Mouse (Mus musculus): ENCODE results near the gene Kbtbd6. TPM values are rescaled to one million over a fixed set of nuclear protein-coding genes. Genes with fewer than 3 reads are reported as not detected.
"Not testable (repeated sequence)": the region's sequence is repeated elsewhere in the genome, so short reads cannot be mapped to it uniquely, and the experiment has no call there.

Gene Kbtbd6
- polyA plus RNA-seq, 1 experiment from 2014 or later: 4.5 TPM

- no peak overlapping the region for H3K4me3 ChIP-seq
- no peak overlapping the region for H3K9ac ChIP-seq
- H3K36me3 ChIP-seq: no peaks in the 10 kb centered on the region
- H3K4me1 ChIP-seq: peaks cover 12% of the 10 kb centered on the region
- 0 out of 2 replicates have a peak, but pooled peaks cover 3% of the 10 kb centered on the region for H3K9me3 ChIP-seq (replicated peaks)
- peak; percentile 51 for ATAC-seq (ENCODE audit: low FRiP score)
- H3K27me3 ChIP-seq: no peaks in the 10 kb centered on the region
- WGBS: 81% methylated on average over 9 of the region's 9 CpGs
- H3K27ac ChIP-seq: no peak overlapping the region; the same call in 1 of the 2 replicates
- H3K4me2 ChIP-seq (replicated peaks): peak overlapping the region; percentile 43
Measured at GRCm38 (mm10) chr14:79444601-79445000, 7.0 kb upstream of the Kbtbd6 start.

DNA sequence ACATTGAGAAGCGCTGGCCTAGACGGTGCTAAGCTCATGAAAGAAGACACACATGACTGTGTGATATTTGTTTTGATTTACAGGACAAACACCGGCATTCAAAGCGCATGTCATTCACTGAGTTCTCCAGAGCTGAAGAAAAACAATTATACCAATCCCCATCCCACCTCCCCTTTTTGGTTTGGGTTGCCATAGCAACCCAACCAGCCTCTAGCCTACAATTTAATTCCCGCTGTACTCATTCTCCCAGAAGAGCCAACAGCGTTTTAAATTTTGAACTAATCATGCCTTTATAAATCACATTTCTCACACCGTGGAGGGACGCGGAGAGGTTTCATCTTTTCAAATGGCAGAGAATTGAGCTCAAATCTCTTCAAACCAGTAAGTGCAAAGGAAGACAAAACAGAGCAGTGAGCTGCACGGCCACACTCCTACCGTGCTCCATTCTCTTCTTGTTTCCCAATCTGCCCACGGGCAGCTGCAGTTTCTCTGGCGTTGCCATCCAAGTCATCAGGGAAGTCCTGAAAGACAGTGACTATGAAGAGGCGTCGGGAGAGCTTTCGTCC lies 6.5 kb upstream of the Kbtbd6 start:
- no peak overlapping the region for H3K9ac ChIP-seq
- peak overlapping the region; percentile 43 for H3K4me2 ChIP-seq (replicated peaks)
- H3K27me3 ChIP-seq: no peaks in the 10 kb centered on the region
- WGBS: 34% methylated on average over 16 of the region's 16 CpGs
- no peaks in the 10 kb centered on the region for H3K36me3 ChIP-seq
- H3K27ac ChIP-seq: peak overlapping the region; percentile 73
- H3K4me1 ChIP-seq: peaks cover 12% of the 10 kb centered on the region
- peak; percentile 89 for ATAC-seq (ENCODE audit: low FRiP score)
- H3K9me3 ChIP-seq (replicated peaks): no peaks in the 10 kb centered on the region
- peak overlapping the region; percentile 16 for H3K4me3 ChIP-seq

- H3K9me3 ChIP-seq (replicated peaks); H3K27ac ChIP-seq; H3K9ac ChIP-seq; H3K4me3 ChIP-seq; H3K4me1 ChIP-seq; H3K4me2 ChIP-seq (replicated peaks); ATAC-seq (ENCODE audit: low FRiP score); H3K27me3 ChIP-seq; H3K36me3 ChIP-seq: not testable (repeated sequence)
- WGBS: 95% methylated on average over 7 of the region's 10 CpGs
Measured at GRCm38 (mm10) chr14:79452591-79452934, 928 bp downstream of the Kbtbd6 start.

- Histone ChIP-seq H3K27ac (no peak overlapping the region), H3K9me3 (replicated peaks) (no peaks in the 10 kb centered on the region), H3K4me2 (replicated peaks) (no peak overlapping the region), H3K36me3 (peaks cover 36% of the 10 kb centered on the region), H3K4me1 (no peaks in the 10 kb centered on the region), H3K4me3 (no peak overlapping the region), H3K27me3 (no peaks in the 10 kb centered on the region), H3K9ac (no peak overlapping the region)
- ATAC-seq (ENCODE audit: low FRiP score): no peak
- 88% methylated on average over 1 of the region's 1 CpGs for WGBS
Measured at GRCm38 (mm10) chr14:79460401-79460800, 8.8 kb downstream of the Kbtbd6 start.

DNA sequence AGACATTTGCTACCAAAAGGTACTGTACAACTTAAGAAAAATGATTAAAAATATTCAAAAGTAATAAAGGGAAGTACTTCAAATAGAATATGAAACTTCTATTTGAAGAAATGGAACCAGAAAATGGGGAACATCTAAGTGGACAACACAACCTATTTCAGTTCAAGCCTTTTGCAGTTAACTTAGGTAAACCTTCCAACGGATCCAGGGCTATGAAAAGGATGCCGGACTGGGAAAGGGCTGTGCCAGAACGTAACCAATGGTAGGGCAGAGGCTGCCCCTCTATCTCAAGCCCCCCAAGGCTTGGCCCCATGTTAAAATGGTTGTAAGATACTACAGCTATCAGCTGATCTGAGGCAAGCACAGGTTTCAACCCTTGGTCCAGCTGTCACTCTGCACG lies 9.4 kb downstream of the Kbtbd6 start:
- 93% methylated on average over 4 of the region's 4 CpGs for WGBS
- H3K27me3 ChIP-seq: no peaks in the 10 kb centered on the region
- H3K9ac ChIP-seq: no peak overlapping the region
- no peak overlapping the region for H3K4me3 ChIP-seq
- no peaks in the 10 kb centered on the region for H3K4me1 ChIP-seq
- no peak for ATAC-seq (ENCODE audit: low FRiP score)
- H3K9me3 ChIP-seq (replicated peaks): no peaks in the 10 kb centered on the region
- H3K27ac ChIP-seq: no peak overlapping the region
- H3K36me3 ChIP-seq: peaks cover 42% of the 10 kb centered on the region
- H3K4me2 ChIP-seq (replicated peaks): no peak overlapping the region

GRCm38 (mm10) chr14:79465623-79466022 lies 14.0 kb downstream of the Kbtbd6 start:
- Histone ChIP-seq H3K27me3 (no peaks in the 10 kb centered on the region), H3K36me3 (peaks cover 75% of the 10 kb centered on the region), H3K9ac (no peak overlapping the region), H3K27ac (no peak overlapping the region), H3K4me2 (replicated peaks) (no peak overlapping the region), H3K4me3 (no peak overlapping the region), H3K9me3 (replicated peaks) (no peaks in the 10 kb centered on the region), H3K4me1 (no peaks in the 10 kb centered on the region)
- no peak for ATAC-seq (ENCODE audit: low FRiP score)
- 91% methylated on average over 1 of the region's 1 CpGs for WGBS

DNA sequence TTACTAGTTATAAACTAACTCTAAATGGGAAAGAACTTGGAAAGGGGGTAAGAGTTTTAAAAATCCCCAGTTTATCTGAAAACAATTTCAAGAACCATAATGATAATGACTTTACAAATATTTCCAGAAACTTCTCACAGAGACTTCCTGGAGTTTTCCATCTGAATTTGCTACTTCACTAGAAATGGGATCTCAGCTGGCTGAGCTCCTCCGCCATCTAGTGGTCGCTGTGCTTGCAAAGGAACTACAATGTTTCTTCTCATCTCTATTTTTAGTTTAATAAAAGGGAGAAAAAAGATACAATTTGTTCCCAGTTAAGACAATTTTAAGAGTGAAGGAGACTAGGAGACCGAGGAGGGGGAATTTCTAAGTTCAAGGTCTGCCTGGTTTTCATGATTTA lies 16.0 kb downstream of the Kbtbd6 start:
- no peak overlapping the region for H3K27ac ChIP-seq
- 28% methylated on average over 3 of the region's 3 CpGs for WGBS

DNA sequence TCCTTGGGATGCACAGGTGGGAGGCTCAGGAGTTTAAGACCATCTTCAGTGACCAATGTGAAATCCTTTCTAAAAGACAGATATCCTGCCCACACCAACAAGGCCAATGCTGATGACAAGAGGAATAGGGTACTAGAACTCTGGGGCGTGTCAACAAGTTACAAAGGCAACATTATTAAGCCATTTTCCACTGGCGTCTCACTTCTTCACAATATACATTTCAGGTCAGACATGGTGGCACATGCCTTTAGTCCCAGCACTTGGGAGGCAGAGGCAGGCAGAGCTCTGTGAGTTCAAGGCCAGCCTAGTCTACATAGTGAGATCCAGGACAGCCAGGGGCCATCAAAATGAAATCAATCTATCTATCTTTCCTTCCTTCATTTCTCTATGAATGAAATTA lies 21.7 kb downstream of the Kbtbd6 start:
- H3K9ac ChIP-seq: no peak overlapping the region
- no peaks in the 10 kb centered on the region for H3K27me3 ChIP-seq
- H3K36me3 ChIP-seq: peaks cover 79% of the 10 kb centered on the region
- ATAC-seq (ENCODE audit: low FRiP score): no peak
- no peaks in the 10 kb centered on the region for H3K4me1 ChIP-seq
- no peak overlapping the region for H3K4me2 ChIP-seq (replicated peaks)
- no peaks in the 10 kb centered on the region for H3K9me3 ChIP-seq (replicated peaks)
- WGBS: 91% methylated on average over 2 of the region's 2 CpGs
- H3K4me3 ChIP-seq: no peak overlapping the region
- H3K27ac ChIP-seq: no peak overlapping the region

More for the DNA sequence above, 16.0 kb downstream of the Kbtbd6 start:
- Histone ChIP-seq H3K4me2 (replicated peaks) (no peak overlapping the region), H3K4me1 (no peaks in the 10 kb centered on the region), H3K4me3 (no peak overlapping the region), H3K9me3 (replicated peaks) (no peaks in the 10 kb centered on the region), H3K9ac (no peak overlapping the region), H3K36me3 (peaks cover 78% of the 10 kb centered on the region), H3K27me3 (no peaks in the 10 kb centered on the region)
- no peak for ATAC-seq (ENCODE audit: low FRiP score)

DNA sequence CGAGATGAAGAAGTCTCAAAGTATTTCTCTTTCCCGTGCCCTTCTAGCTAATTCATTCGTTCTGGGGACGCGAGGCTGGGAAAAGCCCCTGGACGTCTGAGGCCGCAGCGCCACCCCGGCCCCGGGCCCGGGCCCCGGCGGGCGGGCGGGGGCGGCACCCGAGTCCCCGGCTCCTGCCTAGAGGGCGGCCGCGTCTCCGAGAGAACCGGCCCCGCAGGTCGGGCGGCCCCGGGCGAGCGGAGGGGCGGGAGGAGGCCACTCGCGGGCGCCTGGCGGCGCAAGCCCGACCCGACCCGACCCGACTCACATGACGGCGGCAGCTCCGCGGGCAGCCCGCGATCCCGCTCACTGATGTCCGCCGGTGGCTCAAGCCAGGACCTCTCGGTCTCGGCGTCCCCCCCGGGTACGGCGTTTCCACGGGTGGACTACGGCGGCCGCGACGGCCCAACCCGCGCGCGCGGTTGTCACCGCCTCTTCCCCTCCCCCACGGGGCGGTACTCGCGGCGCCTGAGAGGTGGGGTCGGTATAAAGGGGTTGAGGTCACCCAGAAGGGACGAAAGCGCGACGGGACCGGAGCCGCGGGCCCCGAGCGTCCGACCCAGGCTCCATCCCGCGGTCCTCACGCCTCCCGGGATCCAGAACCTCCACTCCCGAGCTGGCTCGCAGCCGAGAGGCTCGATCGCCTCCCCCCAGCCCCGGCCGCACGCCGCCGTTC lies 29.1 kb downstream of the Kbtbd6 start, which contains the start of gene Elf1:
Gene Elf1 (plus strand): TSS at position 571 of the 715 bp plus-strand sequence.
- WGBS: under 1% methylated on average over 94 of the region's 96 CpGs
- Histone ChIP-seq H3K4me2 (replicated peaks) (peak within 1 kb of the TSS; percentile 63), H3K27ac (peak within 1 kb of the TSS; percentile 100), H3K9ac (peak within 1 kb of the TSS; percentile 93), H3K27me3 (no peaks in the 10 kb centered on the region), H3K4me3 (peak within 1 kb of the TSS; percentile 94), H3K36me3 (peaks cover 20% of the 10 kb centered on the region), H3K9me3 (replicated peaks) (no peaks in the 10 kb centered on the region), H3K4me1 (peaks cover 23% of the 10 kb centered on the region)
- ATAC-seq (ENCODE audit: low FRiP score): peak; percentile 86

DNA sequence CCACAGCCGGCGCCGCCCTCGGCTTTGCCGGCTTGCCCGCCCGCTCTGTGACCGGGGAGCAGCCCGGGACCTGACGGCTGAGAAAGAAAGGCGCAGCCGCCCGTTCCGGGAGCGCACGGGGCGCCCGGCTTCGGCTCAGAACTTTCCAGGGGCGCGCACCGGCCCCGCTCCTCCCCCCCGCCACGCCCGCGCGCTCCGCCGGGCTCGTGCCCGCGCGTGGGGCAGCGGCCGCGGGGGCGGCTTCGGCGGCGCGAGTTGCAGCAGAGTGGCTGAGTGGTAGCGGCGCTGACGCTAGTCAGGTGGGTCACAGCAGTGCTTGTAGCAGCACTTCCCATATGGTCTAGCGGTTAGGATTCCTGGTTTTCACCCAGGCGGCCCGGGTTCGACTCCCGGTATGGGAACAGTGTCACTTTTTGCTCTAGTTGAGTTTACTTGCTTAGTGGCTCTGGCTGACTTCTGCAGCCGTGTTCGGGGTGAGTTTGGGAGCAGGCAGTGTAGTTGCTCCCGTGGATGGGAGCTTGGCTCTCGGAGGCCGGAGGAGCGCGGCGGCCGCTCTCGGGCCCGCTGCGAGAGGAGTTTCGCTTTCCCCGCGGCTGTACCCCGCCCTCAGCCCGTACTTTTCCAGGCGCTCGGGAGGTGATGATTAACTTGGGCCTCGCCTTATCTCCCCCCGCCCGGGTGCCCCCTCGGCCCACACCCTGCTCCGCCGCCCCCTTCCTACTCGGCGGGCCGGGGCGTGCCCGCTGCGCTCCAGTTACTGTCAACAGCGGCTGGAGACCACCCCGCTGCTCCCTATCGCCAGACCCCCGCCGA lies 29.9 kb downstream of the Kbtbd6 start, which contains the start of gene Wbp4:
Gene Wbp4 (minus strand): TSS at position 182 of the 813 bp plus-strand sequence.
- 1% methylated on average over 77 of the region's 86 CpGs for WGBS
- Histone ChIP-seq H3K4me3 (peak within 1 kb of the TSS; percentile 94), H3K9me3 (replicated peaks) (no peaks in the 10 kb centered on the region), H3K9ac (peak within 1 kb of the TSS; percentile 93), H3K4me1 (peaks cover 25% of the 10 kb centered on the region), H3K27me3 (peaks cover 5% of the 10 kb centered on the region; the same call in 1 of the 2 replicates), H3K27ac (peak within 1 kb of the TSS; percentile 100), H3K36me3 (peaks cover 16% of the 10 kb centered on the region), H3K4me2 (replicated peaks) (peak within 1 kb of the TSS; percentile 63)
- peak; percentile 95 for ATAC-seq (ENCODE audit: low FRiP score)

DNA sequence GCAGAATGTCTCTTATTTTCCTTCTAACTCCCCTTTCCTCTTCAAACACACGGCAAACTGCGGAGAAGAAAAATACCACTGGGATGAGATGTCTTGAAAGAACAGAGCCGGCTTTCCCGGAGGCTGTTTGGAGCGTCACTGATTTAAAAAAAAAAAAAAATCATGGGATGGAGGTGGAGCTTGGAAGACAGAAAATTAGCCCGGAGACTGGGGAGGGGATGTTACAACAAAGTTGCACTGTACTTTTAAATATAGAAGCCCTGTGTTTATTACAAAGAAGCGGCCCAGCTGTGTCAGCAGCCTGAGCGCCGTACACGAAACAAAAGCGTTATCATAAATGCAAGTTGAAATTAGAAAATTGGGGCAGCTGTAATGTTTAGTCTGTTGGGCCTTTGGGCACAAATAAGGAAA lies 30.6 kb downstream of the Kbtbd6 start:
- Histone ChIP-seq H3K36me3 (peaks cover 12% of the 10 kb centered on the region), H3K4me3 (peak overlapping the region; percentile 94), H3K27ac (peak overlapping the region; percentile 100), H3K4me2 (replicated peaks) (peak overlapping the region; percentile 63), H3K9me3 (replicated peaks) (no peaks in the 10 kb centered on the region), H3K9ac (peak overlapping the region; percentile 79), H3K4me1 (peaks cover 32% of the 10 kb centered on the region), H3K27me3 (peaks cover 9% of the 10 kb centered on the region; the same call in 1 of the 2 replicates)
- ATAC-seq (ENCODE audit: low FRiP score): no peak
- under 1% methylated on average over 11 of the region's 11 CpGs for WGBS

DNA sequence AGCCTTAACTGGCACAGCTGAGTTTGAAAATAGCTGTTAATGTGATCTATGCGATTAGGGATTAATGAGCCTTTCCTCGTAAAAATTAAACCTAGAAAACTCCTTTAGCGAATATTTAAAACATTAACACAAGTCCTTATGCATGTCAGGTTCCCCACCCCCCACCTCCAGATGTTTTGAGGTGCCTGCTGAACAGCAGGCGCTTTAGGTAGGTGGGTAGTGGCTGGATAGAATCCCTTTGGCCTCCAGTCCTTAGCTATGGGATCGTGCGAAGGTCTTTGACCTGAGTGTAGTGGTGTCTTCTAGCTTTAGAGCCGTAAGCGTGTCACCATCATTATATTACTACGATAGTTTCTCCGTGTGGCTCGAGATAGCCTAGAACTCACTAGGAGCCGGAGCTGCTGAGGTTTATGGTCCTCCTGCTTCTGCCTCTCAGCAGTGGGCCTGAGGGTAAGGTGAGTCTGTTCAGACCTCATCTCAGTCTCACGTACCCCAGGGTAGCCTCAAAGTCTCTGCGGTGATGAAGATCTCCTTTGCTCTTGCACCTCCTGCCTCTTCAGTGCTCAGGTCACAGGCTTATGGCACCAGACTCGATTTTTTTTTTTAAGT lies 31.2 kb downstream of the Kbtbd6 start:
- WGBS: 25% methylated on average over 15 of the region's 15 CpGs
- Histone ChIP-seq H3K36me3 (peaks cover 9% of the 10 kb centered on the region), H3K27me3 (peaks cover 9% of the 10 kb centered on the region; the same call in 1 of the 2 replicates), H3K9ac (peak overlapping the region; percentile 79), H3K4me3 (peak overlapping the region; percentile 94), H3K4me1 (peaks cover 36% of the 10 kb centered on the region), H3K4me2 (replicated peaks) (peak overlapping the region; percentile 63), H3K9me3 (replicated peaks) (no peaks in the 10 kb centered on the region), H3K27ac (peak overlapping the region; percentile 100)
- ATAC-seq (ENCODE audit: low FRiP score): no peak
